Mouse (Mus musculus) cerebellum, adult 8-10 months (tissue): ENCODE measurements around the gene Npc2.

Experiments used
- DNase-seq: peaks from one replicate; pipeline ENCODE4 v3.0.0; 2022

The Npc2 gene

DNA sequence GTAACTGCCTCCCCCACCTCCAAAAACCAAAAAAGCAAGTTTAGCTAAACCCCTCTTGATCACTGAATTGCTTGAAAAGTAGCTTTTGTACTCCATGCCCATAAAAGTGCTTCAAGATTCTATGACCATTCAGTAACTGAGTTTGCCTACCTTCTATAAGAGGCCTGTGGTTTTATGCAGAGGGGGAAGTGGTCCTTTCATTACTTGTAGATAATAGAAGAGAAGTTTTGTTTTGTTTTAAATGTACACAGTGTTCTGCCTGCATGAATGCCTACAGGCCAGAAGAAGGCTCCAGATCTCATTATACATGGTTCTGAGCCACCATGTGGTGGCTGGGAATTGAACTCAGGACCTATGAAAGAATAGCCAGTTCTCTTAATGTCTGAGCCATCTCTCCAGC, 3.3 kb upstream of the Npc2 start:
- DNase-seq, result no peak

- DNase-seq, result no peak
These were observed 1.4 kb upstream of the Npc2 start for GRCm38 (mm10) chr12:84774376-84774775.

DNA sequence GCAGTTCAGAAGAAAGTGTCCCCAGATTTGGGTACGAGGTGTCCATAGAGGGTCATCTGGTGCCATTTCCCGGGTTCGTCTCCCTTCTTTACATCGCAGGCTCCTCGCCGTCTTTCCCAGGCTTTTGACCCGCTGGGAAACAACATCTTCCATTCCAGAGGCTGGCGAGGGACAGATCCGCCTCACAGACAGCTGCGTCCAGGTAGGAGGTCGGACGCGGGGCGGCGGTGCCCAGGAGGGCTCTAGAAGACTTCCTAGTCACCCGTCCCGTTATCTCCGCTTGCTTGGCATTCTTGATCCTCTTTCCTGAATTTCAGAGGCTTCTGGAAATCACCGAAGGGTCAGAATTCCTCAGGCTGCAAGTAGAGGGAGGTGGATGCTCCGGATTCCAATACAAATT, 524 bp upstream of the Npc2 start:
- DNase-seq, result no peak

GRCm38 (mm10) chr12:84771981-84772520, 901 bp downstream of the Npc2 start:
- DNase-seq, result no peak

- DNase-seq, result no peak
These were observed 3.3 kb downstream of the Npc2 start for GRCm38 (mm10) chr12:84769624-84770023.

- DNase-seq, result no peak
These were observed 5.4 kb downstream of the Npc2 start for GRCm38 (mm10) chr12:84767510-84767909.

DNA sequence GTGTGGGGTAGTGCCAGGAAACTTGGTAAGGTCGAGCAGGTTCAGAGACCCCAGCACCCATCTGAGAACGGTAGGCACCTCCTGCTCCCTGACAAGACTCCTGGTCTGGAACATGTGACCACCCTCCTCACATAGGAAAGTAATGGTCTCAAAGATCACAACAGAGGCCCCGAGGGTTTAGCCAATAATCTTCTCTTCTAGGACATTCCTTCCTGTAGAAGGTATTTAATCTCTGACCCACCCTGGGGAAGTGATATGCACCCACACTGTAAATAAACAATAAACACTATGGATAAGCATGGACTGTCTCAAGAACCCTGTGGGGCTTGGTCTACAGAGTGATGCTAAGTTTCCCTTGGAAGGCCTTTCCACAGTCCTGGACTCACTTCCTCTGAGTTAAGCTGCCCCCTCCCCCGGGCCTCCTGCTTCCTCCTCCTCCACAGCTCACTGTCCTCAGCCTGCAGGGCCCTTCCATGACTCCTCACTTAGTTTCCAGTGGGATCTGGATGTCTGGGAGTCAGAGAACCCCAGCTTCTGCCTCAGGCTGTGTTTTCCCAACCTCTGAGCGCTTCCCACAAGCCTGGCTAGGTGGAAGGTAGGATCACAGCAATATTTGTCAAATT, 6.7 kb downstream of the Npc2 start:
- no peak for DNase-seq

DNA sequence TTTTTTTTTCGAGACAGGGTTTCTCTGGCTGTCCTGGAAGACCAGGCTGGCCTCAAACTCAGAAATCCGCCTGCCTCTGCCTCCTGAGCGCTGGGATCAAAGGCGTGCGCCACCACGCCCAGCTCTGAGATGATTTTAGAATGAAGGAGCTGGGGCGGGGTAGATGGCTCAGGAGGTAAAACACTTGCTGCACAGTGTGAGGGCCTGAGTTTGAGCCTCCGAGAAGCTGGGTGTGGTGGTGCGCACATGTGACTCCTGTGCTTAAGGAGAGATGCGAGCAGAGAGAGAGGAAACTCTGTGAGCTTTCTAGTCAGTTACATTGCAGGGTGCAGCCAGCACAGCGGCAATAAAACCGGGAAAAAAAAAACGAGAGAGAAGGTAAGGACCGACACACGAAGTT, 7.4 kb downstream of the Npc2 start:
- no peak for DNase-seq

DNA sequence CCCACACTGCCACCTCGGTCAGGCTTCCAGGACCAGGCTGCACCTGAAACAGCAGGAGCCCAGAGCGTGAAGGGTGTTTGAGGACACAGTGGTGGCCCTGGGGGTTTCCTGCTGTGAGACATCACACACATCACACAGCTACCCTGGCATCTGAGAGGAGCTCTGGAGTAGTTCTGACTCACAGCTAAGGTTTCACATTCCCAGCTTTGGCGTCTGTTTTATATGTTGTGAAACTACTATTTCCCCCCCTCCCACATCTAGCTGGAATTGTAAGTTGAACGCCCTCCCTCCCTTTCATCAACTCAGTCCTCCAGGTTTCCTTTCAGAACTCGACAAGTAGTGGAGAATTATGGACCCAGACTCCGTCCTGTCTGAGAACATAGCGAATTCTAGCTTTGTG, 8.2 kb downstream of the Npc2 start:
- DNase-seq, result no peak

- no peak for DNase-seq
These were observed 9.3 kb downstream of the Npc2 start for GRCm38 (mm10) chr12:84763577-84764218.

DNA sequence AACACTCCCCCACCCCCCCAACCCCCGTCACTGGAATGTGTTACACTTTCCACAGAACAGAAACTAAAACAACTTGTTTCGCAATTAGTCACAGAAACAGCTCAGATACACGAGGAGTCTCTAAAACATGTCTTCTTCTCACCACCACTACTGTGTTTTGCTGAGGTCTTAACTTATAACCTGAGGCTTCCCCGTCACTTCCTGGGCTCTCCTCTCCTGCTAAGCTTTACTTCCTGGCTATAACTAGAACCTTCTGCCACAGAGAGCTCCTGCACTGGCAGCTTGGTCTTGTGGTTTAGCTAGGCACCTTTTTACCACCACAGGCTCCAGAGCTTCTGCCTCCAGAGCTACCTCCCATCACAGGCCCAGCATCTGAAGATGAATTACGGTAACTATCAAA, 10.4 kb downstream of the Npc2 start:
- no peak for DNase-seq

GRCm38 (mm10) chr12:84759063-84759462, 13.9 kb downstream of the Npc2 start:
- no peak for DNase-seq

- no peak for DNase-seq
These were observed 16.9 kb downstream of the Npc2 start for GRCm38 (mm10) chr12:84756016-84756415.

DNA sequence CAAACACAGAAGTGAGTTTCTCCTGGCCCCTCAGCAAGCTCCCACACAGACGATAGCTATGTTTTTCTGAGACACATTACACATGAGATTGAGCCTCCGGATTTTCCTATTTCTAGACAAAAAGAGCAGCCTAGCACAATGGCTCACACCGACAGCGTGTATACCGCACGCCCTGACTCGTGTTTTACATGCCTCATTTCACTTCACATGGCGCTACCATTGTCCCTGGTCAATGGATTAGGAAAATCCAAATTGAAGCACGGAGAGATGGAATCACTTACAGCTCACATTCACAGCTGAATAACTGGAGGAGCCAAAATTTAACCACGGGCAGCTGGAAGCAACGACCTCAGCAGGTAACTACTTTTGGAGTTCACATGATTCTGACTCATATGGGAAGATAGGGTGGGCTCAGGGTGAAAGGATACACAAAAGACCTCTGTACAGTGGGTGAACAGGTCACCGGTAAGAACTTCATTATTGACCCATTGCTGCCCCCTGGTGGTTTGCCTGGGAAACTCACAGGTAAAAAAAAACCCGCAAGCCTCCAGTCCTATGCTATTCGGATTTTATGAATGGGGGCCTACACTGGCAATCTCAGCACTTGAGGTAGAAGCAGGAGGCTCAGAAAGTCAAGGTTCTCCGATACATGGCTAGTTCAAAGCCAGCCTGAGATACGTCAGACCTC, 17.8 kb downstream of the Npc2 start:
- DNase-seq, result peak; percentile 70

- peak; percentile 63 for DNase-seq
These were observed 20.6 kb downstream of the Npc2 start for GRCm38 (mm10) chr12:84752131-84752977.

- DNase-seq, result no peak
These were observed 22.3 kb downstream of the Npc2 start for GRCm38 (mm10) chr12:84750661-84751060.

DNA sequence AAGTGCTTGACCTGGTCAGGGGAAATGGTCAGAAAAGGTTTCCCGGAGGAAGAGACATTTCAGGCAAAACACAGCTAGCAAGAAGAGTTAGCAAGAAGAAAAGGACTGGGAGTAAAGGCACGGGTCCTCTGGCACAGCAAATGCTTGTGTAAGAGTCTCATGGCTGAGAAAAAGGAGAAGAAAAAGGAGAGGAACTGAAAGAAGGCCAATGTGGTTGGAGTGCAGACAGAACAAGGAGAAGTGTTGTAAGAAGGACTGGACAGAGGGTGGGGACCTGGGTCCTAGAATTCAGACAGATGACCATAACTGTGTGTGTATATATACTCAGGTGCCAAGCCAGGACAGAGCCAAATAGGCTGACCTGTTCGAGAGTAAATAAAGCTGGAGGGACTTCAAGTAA, 24.8 kb downstream of the Npc2 start:
- DNase-seq, result no peak

GRCm38 (mm10) chr12:84745700-84746099, 27.3 kb downstream of the Npc2 start:
- no peak for DNase-seq

DNA sequence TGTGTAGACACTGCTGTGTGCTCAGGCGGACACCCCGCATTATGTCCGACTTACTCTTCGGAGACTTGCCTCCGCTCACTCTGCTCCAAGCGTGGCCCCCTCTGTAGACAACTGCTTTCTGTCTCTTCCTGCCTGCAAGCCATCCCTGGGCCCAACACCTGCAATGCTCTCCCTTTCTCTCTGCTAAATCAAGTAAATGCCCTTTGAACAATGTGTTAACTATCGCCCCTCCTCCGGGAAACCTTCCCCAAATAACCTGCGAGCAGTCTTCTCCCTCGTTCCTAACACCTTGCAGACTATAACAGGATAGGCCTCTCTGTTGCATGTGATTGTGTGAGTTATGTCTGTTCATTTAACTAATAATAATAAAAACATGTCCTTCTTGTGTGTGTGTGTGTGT, 29.5 kb downstream of the Npc2 start:
- no peak for DNase-seq

- no peak for DNase-seq
These were observed 39.6 kb downstream of the Npc2 start for GRCm38 (mm10) chr12:84733366-84733765.

DNA sequence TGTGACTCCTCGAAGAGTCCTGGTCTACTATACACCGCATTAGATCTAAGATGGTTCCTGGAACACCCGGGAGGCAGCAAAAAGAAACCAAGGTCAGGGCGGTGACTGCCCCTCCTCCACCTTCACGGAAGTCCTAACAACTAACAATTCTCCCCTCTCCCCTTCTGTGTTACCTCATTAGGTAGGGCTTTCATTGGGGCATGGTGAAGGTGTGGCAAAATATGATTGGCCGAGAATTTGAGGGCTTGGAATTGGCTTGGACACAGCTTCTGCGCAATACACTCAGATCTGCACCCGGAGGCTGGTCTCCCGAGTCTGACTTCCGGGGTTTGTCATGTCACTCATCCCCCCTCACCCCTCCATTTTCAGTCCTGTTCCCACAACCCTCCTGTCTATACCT, 44.5 kb downstream of the Npc2 start:
- DNase-seq, result no peak

GRCm38 (mm10) chr12:84727434-84727833, 45.5 kb downstream of the Npc2 start:
- DNase-seq, result no peak

GRCm38 (mm10) chr12:84726986-84727385, 46.0 kb downstream of the Npc2 start:
- no peak for DNase-seq
